Mouse (Mus musculus): Measurements from ENCODE around the gene Rab4b. TPM values are rescaled to one million over a fixed set of nuclear protein-coding genes. Genes with fewer than 3 reads are reported as not detected.

The Rab4b gene
- polyA plus RNA-seq, 1 experiment = 67.8 TPM

DNA sequence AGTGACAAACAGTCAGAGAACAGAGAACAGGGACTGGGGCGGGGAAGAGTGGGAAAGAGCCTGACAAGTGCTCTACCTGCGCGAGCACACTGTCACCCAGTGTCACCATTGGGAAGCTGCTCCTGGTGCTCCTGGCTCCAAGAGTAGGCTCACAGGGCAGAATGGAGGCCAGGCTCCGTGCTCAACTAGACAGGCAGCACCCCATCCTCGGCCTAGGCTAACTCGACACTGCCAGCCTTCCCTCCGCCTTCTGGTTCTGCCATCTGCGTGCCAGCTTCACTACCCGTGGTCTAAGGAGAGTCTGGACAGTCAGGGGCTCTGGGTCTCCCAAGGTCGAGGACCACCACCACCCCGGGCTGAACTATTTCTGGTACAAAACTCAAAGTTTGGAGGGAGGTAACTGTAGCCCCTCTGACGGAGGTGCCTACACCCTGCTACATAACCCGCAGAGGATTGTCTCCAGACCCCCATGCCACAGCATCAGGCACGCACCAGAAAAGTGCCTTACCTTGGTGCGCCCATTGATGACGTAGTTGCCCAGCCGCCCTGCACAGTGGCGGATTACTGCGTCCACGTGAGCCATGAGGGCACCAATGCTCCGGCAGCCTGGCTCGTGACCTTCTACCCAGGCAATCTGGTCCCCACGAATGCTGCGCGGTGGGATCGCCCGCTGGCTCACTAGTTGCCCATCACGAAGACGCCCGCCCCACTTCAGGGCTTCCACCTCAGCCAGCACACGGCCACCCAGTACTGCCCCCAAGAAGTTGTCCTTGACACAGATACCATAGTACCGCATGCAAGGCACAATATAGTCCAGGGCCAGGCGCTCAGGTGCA lies 14.4 kb downstream of the Rab4b start:
- H3K4me1 ChIP-seq (ENCODE audit: control insufficient read depth, insufficient read depth, low read length) = peaks cover 42% of the 10 kb centered on the region
- TF ChIP-seq CTCF (IDR thresholded peaks at IDR 0.05; ENCODE audit: insufficient read depth, low read length) (no peak), POLR2A (IDR thresholded peaks at IDR 0.05; ENCODE audit: borderline replicate concordance, extremely low read depth, low read depth, low read length) (no peak)
- H3K4me3 ChIP-seq (replicated peaks; ENCODE audit: extremely low read depth, low read depth, low read length) = peak overlapping the region; percentile 9
- no peak for DNase-seq
- 79% methylated on average over 33 of the region's 33 CpGs for WGBS

DNA sequence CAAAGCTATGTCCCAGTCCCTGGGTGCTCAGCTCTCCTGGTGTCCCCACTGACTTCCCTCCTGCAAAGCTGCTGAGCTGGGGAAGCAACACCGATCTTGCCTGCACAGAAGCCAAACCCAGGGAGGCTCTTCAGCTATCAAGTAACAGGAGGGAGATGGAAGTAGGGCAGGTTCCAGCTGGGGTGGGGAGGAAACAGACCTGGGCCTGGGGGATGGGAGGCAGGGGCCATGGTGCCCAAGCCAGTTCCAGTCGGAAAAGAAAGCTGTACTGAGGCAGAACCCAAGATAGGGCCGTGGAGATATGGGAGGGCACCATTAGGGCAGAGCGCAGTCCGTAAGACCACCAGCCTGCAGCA lies 15.3 kb downstream of the Rab4b start:
- no peak overlapping the region for H3K4me3 ChIP-seq (replicated peaks; ENCODE audit: extremely low read depth, low read depth, low read length)
- H3K4me1 ChIP-seq (ENCODE audit: control insufficient read depth, insufficient read depth, low read length) = peaks cover 42% of the 10 kb centered on the region
- DNase-seq = no peak
- TF ChIP-seq CTCF (IDR thresholded peaks at IDR 0.05; ENCODE audit: insufficient read depth, low read length) (no peak), POLR2A (IDR thresholded peaks at IDR 0.05; ENCODE audit: borderline replicate concordance, extremely low read depth, low read depth, low read length) (no peak)
- 51% methylated on average over 5 of the region's 5 CpGs for WGBS

DNA sequence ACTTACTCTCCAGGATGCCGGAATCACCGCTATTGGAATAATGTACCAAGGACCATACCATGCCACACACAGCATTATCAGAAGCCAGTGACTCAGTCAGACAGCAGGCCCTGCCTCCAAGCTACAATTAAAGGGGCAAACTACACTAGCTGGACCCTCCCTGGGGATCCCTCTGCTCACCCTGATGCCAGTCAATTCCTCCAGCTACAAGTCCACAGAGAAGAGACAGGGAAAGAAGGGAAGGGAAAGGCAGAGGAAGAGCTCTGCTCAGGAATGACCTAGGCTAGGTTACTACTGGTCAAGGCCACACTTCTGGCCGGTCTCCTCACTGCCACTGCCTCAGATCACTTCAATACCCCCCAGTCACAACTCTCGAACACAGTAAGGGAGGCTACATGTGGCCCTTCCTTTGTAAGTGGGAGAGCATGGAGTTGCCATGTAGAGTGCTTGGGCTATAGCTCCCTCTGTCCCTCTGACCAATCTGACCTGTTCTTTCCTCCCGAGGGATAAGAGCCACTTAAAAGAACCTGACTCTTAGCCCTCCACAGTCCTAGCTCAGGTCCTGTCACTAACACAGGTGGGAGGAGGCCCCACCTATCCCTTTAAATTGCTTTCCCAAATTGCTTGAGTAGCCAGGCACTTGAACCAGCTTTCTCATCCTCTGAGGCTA lies 15.8 kb downstream of the Rab4b start:
- no peak for TF ChIP-seq CTCF (IDR thresholded peaks at IDR 0.05; ENCODE audit: insufficient read depth, low read length)
- TF ChIP-seq POLR2A (IDR thresholded peaks at IDR 0.05; ENCODE audit: borderline replicate concordance, extremely low read depth, low read depth, low read length) = no peak
- no peak for DNase-seq
- H3K4me1 ChIP-seq (ENCODE audit: control insufficient read depth, insufficient read depth, low read length) = peaks cover 42% of the 10 kb centered on the region
- no peak overlapping the region for H3K4me3 ChIP-seq (replicated peaks; ENCODE audit: extremely low read depth, low read depth, low read length)
- whole genome bisulfite sequencing = 62% methylated on average over 5 of the region's 5 CpGs

DNA sequence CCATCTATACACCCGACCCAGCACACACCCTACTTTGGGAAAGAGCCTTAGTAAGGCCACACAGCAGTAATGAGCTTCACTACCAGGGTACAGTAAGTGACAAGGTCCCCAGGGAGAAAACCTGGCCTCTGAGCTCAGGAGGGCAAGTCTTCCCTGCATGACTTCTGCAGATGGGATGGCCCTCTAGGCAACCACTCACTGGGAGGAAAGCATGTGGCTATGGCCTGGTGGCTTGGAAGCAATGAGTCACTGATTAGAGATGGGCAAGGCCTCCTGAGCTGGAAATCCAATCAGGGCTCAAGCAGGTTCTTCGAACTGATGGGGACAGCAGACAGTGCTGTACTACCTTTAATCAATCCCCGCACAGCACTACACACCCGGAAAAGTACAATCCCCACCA lies 17.0 kb downstream of the Rab4b start:
- TF ChIP-seq CTCF (IDR thresholded peaks at IDR 0.05; ENCODE audit: insufficient read depth, low read length) = no peak
- TF ChIP-seq POLR2A (IDR thresholded peaks at IDR 0.05; ENCODE audit: borderline replicate concordance, extremely low read depth, low read depth, low read length) = no peak
- 69% methylated on average over 4 of the region's 4 CpGs for WGBS
- no peak for DNase-seq
- Histone ChIP-seq H3K4me3 (replicated peaks; ENCODE audit: extremely low read depth, low read depth, low read length) (no peak overlapping the region), H3K4me1 (ENCODE audit: control insufficient read depth, insufficient read depth, low read length) (peaks cover 37% of the 10 kb centered on the region)

DNA sequence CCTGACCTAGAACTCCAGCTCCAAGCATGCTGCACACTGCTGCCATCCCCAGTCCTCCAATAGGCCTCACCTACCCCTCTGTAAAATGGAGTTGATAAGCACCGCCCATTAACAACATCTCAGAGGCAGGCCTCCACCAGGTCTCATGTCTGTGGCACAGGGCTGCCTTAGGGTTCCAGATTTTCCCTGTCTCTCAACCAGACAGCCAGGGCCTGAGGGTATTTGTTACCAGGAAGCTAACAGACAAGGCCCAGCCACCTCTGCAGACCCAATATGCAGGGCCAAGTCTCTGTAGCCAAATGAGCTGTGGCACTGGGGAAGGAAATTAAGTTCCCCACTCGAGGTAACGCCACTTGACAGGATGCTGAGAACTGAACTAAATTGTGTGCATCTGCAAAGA lies 17.8 kb downstream of the Rab4b start:
- H3K4me1 ChIP-seq (ENCODE audit: control insufficient read depth, insufficient read depth, low read length) = peaks cover 37% of the 10 kb centered on the region
- TF ChIP-seq POLR2A (IDR thresholded peaks at IDR 0.05; ENCODE audit: borderline replicate concordance, extremely low read depth, low read depth, low read length) (no peak), CTCF (IDR thresholded peaks at IDR 0.05; ENCODE audit: insufficient read depth, low read length) (no peak)
- WGBS = 56% methylated on average over 3 of the region's 3 CpGs

DNA sequence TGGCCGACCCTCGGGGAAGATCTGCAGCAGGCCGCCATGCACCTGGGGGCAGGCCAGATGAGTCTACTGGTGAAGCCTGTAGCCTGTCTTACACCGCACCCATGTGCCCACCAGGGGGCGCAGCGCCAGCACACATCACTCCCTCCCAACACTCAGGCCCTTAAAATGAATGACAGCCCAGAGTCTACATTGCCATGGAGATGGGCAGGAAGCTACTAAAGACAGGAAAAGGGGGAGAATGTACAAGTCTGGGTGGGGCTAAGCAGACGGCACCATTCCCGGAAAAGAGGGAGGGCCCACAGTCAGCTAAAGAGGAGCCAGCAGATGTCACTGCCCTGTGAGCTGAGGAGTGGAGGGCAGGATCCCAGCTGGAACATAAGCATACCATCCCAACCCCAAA lies 18.8 kb downstream of the Rab4b start:
- H3K4me1 ChIP-seq (ENCODE audit: control insufficient read depth, insufficient read depth, low read length) = peaks cover 32% of the 10 kb centered on the region
- TF ChIP-seq CTCF (IDR thresholded peaks at IDR 0.05; ENCODE audit: insufficient read depth, low read length) = peak; percentile 92
- peak; percentile 50; the same call in 1 of the 2 replicates for TF ChIP-seq POLR2A (IDR thresholded peaks at IDR 0.05; ENCODE audit: borderline replicate concordance, extremely low read depth, low read depth, low read length)
- DNase-seq = peak; percentile 85
- H3K4me3 ChIP-seq (replicated peaks; ENCODE audit: extremely low read depth, low read depth, low read length) = no peak overlapping the region
- 6% methylated on average over 8 of the region's 8 CpGs for WGBS

More for the DNA sequence above, 17.8 kb downstream of the Rab4b start:
- no peak for DNase-seq
- H3K4me3 ChIP-seq (replicated peaks; ENCODE audit: extremely low read depth, low read depth, low read length) = no peak overlapping the region

DNA sequence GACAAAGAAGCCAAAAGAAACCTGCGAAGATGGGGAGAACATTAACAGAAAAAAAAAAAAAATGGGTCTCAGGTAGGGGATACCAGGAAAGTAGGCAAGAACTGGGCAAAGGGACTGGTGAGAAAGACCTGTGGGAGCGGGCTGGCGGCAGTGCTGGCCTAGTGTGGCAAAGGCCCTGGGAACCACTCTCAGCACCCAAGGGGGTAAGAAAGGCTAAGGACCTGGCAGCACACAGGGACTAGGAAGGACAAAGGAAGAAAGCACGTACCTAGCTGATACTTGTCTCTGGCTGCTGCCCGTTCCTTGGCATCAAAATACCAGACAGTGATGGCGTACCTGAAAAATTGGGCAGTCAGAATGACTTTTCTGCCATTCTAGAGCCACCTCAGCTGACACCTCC lies 19.4 kb downstream of the Rab4b start:
- TF ChIP-seq CTCF (IDR thresholded peaks at IDR 0.05; ENCODE audit: insufficient read depth, low read length) (no peak), POLR2A (IDR thresholded peaks at IDR 0.05; ENCODE audit: borderline replicate concordance, extremely low read depth, low read depth, low read length) (no peak)
- 89% methylated on average over 6 of the region's 6 CpGs for WGBS

DNA sequence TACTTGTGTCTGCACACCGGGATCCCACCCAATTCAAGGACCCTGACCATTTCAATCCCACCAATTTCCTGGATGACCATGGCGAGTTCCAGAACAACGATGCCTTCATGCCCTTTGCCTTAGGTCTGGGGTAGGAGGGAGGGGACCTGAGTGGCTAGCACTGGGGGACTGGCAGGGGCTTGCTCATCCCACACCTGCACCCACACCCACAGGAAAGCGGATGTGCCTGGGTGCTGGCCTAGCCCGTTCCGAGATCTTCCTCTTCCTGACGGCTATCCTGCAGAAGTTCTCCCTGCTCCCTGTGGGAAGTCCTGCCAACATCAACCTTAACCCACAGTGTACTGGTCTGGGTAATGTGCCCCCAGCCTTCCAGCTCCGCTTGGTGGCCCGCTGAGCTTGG lies 20.5 kb downstream of the Rab4b start:
- no peak for TF ChIP-seq CTCF (IDR thresholded peaks at IDR 0.05; ENCODE audit: insufficient read depth, low read length)
- no peak for TF ChIP-seq POLR2A (IDR thresholded peaks at IDR 0.05; ENCODE audit: borderline replicate concordance, extremely low read depth, low read depth, low read length)
- Histone ChIP-seq H3K4me3 (replicated peaks; ENCODE audit: extremely low read depth, low read depth, low read length) (no peak overlapping the region), H3K4me1 (ENCODE audit: control insufficient read depth, insufficient read depth, low read length) (peaks cover 22% of the 10 kb centered on the region)
- 84% methylated on average over 9 of the region's 9 CpGs for WGBS
- DNase-seq = no peak

More for the DNA sequence above, 19.4 kb downstream of the Rab4b start:
- H3K4me1 ChIP-seq (ENCODE audit: control insufficient read depth, insufficient read depth, low read length) = peaks cover 26% of the 10 kb centered on the region
- DNase-seq = no peak
- H3K4me3 ChIP-seq (replicated peaks; ENCODE audit: extremely low read depth, low read depth, low read length) = no peak overlapping the region

DNA sequence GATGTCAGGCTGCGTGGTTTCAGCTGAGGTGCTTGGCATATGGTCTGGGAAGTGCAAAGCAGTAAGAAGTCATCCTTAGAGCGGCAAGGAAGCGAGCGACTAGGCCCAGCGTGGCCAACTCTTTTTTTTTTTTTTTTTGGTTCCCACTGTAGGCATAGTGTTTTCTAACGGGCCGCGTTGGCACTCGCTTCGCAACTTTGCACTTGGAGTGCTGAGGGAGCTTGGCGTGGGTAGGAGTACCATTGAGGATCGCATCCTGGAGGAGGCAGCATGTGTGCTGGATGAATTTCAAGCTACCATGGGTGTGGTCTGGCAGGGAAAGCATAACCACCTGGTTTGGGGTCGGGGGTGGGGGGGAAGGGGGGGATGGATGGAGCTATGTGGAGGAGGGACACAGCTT lies 22.7 kb downstream of the Rab4b start:
- no peak for TF ChIP-seq POLR2A (IDR thresholded peaks at IDR 0.05; ENCODE audit: borderline replicate concordance, extremely low read depth, low read depth, low read length)
- TF ChIP-seq CTCF (IDR thresholded peaks at IDR 0.05; ENCODE audit: insufficient read depth, low read length) = no peak

More for the DNA sequence above, 22.7 kb downstream of the Rab4b start:
- no peak for DNase-seq
- H3K4me3 ChIP-seq (replicated peaks; ENCODE audit: extremely low read depth, low read depth, low read length) = no peak overlapping the region
- 66% methylated on average over 13 of the region's 13 CpGs for WGBS
- H3K4me1 ChIP-seq (ENCODE audit: control insufficient read depth, insufficient read depth, low read length) = peaks cover 11% of the 10 kb centered on the region
